Mouse (Mus musculus) limb, embryonic 14.5 days (tissue): ENCODE results near the gene Clpsl2. TPM values are rescaled to one million over a fixed set of nuclear protein-coding genes. Genes with fewer than 3 reads are reported as not detected.

Source experiments
- ATAC-seq: fragments of 200-750 bp; cut with Nextera tagmentation; 2 replicates; pipeline ENCODE4 v1.8.0; 2017; ENCODE audit warnings: low read depth, moderate number of reproducible peaks, moderate TSS enrichment; ENCODE audit not compliant: low FRiP score
- DNase-seq: peaks from one replicate; pipeline ENCODE4 v3.0.0-alpha.2; 2015; ENCODE audit warnings: low spot score
- H3K27ac ChIP-seq: fragments of 300-500 bp; sonication (generic); replicated peaks from 2 replicates; pipeline ENCODE4 v1.5.1; 2014; ENCODE audit warnings: low read depth, mild to moderate bottlenecking, low read length, moderate library complexity, mixed read lengths
- H3K27me3 ChIP-seq: fragments of 300-500 bp; sonication (generic); 2 replicates; pipeline ENCODE4 v1.6.1; 2014; ENCODE audit warnings: low read length, mixed read lengths; ENCODE audit not compliant: control insufficient read depth, insufficient read depth
- H3K36me3 ChIP-seq: fragments of 300-500 bp; sonication (generic); 2 replicates; pipeline ENCODE4 v1.6.1; 2014; ENCODE audit warnings: mild to moderate bottlenecking, low read length, moderate library complexity, mixed read lengths; ENCODE audit not compliant: control insufficient read depth, insufficient read depth
- H3K4me1 ChIP-seq: fragments of 300-500 bp; sonication (generic); 2 replicates; pipeline ENCODE4 v1.6.1; 2014; ENCODE audit warnings: antibody characterized with exemption, low read length, mixed read lengths; ENCODE audit not compliant: control insufficient read depth, insufficient read depth
- H3K4me2 ChIP-seq: fragments of 300-500 bp; sonication (generic); replicated peaks from 2 replicates; pipeline ENCODE4 v1.6.1; 2014; ENCODE audit warnings: low read depth, mild to moderate bottlenecking, low read length, moderate library complexity; ENCODE audit not compliant: severe bottlenecking
- H3K4me3 ChIP-seq: fragments of 300-500 bp; sonication (generic); replicated peaks from 2 replicates; pipeline ENCODE4 v1.5.1; 2014; ENCODE audit warnings: low read length
- H3K9ac ChIP-seq: fragments of 300-500 bp; sonication (generic); 2 replicates; pipeline ENCODE4 v1.6.1; 2014; ENCODE audit warnings: mild to moderate bottlenecking, low read depth, low read length, moderate library complexity; ENCODE audit not compliant: severe bottlenecking
- H3K9me3 ChIP-seq: fragments of 300-500 bp; sonication (generic); 2 replicates; pipeline ENCODE4 v1.6.1; 2016; ENCODE audit warnings: low read length; ENCODE audit not compliant: control insufficient read depth
- POLR2A ChIP-seq: fragments of 200-500 bp; IDR thresholded peaks from 2 replicates; pipeline ENCODE4 v1.8.0; 2012; ENCODE audit warnings: inconsistent platforms, mild to moderate bottlenecking, moderate library complexity, borderline replicate concordance; ENCODE audit not compliant: insufficient read depth, insufficient read length; ENCODE audit errors: extremely low read depth
- WGBS: fragments of 180-500 bp; shearing (Covaris S2); extraction: QIAGEN DNeasy Blood & Tissue Kit; methylation state at CpG from one replicate; pipeline ENCODE4 v1.1.7; 2014; 5-methylcytosine and 5-hydroxymethylcytosine counted together
- polyA plus RNA-seq, 2 experiments: library from polyadenylated mRNA; depleted of rRNA in 1 of 2; stranded (reverse) in 1 of 2; unstranded in 1 of 2; fragments of >200 nt; fragmentation: Nextera tagmentation in 1 of 2; extraction: Ambion mirVana in 1 of 2; gene quantifications; 2 replicates each; pipeline versions ENCODE4 v1.2.1 to v1.2.3; 2012 to 2014

The Clpsl2 gene
- polyA plus RNA-seq, 2 experiments = not detected

- ATAC-seq (no peak), DNase-seq (no peak)
- Histone ChIP-seq H3K9me3 (no peaks in the 10 kb centered on the region), H3K4me1 (peaks cover 32% of the 10 kb centered on the region), H3K27me3 (no peaks in the 10 kb centered on the region), H3K4me3 (peak overlapping the region; percentile 82; the same call in 1 of the 2 replicates), H3K9ac (0 out of 2 replicates have a peak overlapping the region, but pooled peaks have one; percentile 70), H3K4me2 (peak overlapping the region; percentile 94), H3K27ac (no peak overlapping the region), H3K36me3 (no peaks in the 10 kb centered on the region)
- no peak for TF ChIP-seq POLR2A
- 29% methylated on average over 6 of the region's 6 CpGs for WGBS
Observed at GRCm38 (mm10) chr17:28521920-28522319, 27.3 kb upstream of the Clpsl2 start.

- Histone ChIP-seq H3K4me3 (peak overlapping the region; percentile 82), H3K9me3 (no peaks in the 10 kb centered on the region), H3K27ac (peak overlapping the region; percentile 90), H3K4me1 (peaks cover 30% of the 10 kb centered on the region), H3K4me2 (peak overlapping the region; percentile 94), H3K27me3 (no peaks in the 10 kb centered on the region), H3K36me3 (no peaks in the 10 kb centered on the region), H3K9ac (peak overlapping the region; percentile 70)
- ATAC-seq = peak; percentile 85
- DNase-seq = peak; percentile 91
- peak; percentile 54; the same call in 1 of the 2 replicates for TF ChIP-seq POLR2A
- WGBS = 5% methylated on average over 30 of the region's 66 CpGs
Observed at GRCm38 (mm10) chr17:28522623-28523354, 26.4 kb upstream of the Clpsl2 start.

GRCm38 (mm10) chr17:28523355-28524008 is 25.7 kb upstream of the Clpsl2 start:
- ATAC-seq = no peak; the same call in 1 of the 2 replicates

DNA sequence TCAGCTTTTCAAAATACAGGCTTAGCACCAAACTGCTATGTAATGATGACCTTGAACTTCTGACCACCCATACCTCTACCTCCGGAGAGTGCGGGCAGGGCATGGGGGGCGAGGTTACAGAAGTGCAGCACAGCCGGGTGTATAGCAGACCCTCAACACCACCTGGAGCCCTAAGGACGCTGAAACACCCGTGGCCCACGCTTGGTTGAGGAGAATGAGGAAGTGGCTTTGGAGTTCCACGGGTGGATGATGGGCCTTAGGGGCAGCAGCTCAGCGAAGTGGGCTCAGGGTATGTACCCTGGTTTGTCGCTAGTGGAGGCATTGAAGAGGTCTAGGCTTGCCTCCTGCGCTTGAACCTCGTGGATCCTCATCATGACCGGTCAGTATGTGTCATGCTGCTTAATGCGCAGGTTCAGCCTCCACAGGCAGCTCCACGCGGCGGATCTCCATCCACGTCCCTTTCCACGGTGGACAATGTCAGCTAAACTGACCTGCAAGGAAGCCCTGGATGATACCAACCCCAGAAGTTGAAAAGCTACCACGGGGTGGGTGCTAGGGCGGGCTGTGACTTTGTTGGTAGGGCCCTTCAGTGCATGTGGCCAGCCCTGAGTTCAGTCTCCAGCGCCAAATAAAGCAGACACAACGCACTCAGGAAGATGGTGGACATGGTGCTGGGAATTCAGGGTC is 25.1 kb upstream of the Clpsl2 start:
- no peak overlapping the region for H3K9ac ChIP-seq
- peak overlapping the region; percentile 94 for H3K4me2 ChIP-seq
- TF ChIP-seq POLR2A = no peak
- no peak overlapping the region for H3K4me3 ChIP-seq
- peaks cover 18% of the 10 kb centered on the region for H3K4me1 ChIP-seq
- H3K9me3 ChIP-seq = no peaks in the 10 kb centered on the region
- no peak overlapping the region for H3K27ac ChIP-seq
- 82% methylated on average over 23 of the region's 23 CpGs for WGBS
- H3K27me3 ChIP-seq = no peaks in the 10 kb centered on the region
- DNase-seq = no peak
- no peaks in the 10 kb centered on the region for H3K36me3 ChIP-seq
- ATAC-seq = no peak

More at GRCm38 (mm10) chr17:28523355-28524008, 25.7 kb upstream of the Clpsl2 start:
- H3K27me3 ChIP-seq = no peaks in the 10 kb centered on the region
- no peaks in the 10 kb centered on the region for H3K9me3 ChIP-seq
- H3K4me3 ChIP-seq = peak overlapping the region; percentile 82
- TF ChIP-seq POLR2A = no peak
- H3K36me3 ChIP-seq = no peaks in the 10 kb centered on the region
- H3K4me2 ChIP-seq = peak overlapping the region; percentile 94
- H3K9ac ChIP-seq = peak overlapping the region; percentile 70
- peak overlapping the region; percentile 90 for H3K27ac ChIP-seq
- 11% methylated on average over 25 of the region's 28 CpGs for WGBS
- peaks cover 24% of the 10 kb centered on the region for H3K4me1 ChIP-seq
- DNase-seq = no peak

DNA sequence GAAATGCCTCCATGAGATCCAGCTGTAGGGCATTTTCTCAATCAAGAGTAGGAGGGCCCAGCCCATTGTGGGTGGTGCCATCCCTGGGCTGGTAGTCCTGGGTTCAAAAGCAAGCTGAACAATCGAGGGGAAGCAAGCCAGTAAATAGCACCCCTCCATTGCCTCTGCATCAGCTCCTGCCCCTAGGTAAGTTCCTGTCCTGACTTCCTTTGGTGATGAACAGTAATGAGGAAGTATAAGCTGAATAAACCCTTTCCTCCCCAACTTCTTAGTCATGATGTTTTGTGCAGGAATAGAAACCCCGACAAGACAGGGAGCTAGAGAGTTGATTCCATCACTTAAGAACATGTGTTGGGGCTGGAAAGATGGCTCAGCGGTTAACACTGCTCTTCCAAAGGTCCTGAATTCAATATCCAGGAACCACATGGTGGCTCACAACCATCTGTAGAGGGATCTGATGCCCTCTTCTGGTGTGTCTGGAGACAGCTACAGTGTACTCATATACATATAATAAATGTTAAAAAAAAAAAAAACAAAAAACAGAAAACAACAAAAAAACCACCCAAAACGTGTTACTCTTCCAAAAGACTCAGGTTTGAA is 24.3 kb upstream of the Clpsl2 start:
- no peaks in the 10 kb centered on the region for H3K27me3 ChIP-seq
- DNase-seq = no peak
- 68% methylated on average over 4 of the region's 4 CpGs for WGBS
- no peak for ATAC-seq
- no peaks in the 10 kb centered on the region for H3K9me3 ChIP-seq
- no peak overlapping the region for H3K9ac ChIP-seq
- H3K36me3 ChIP-seq = no peaks in the 10 kb centered on the region
- no peak for TF ChIP-seq POLR2A
- H3K4me3 ChIP-seq = no peak overlapping the region
- peaks cover 18% of the 10 kb centered on the region for H3K4me1 ChIP-seq
- H3K27ac ChIP-seq = no peak overlapping the region
- no peak overlapping the region for H3K4me2 ChIP-seq
